Mouse (Mus musculus) granulocyte monocyte progenitor cell, adult 5-6 weeks (primary cell): ENCODE results near the gene Fam122b. TPM values are rescaled to one million over a fixed set of nuclear protein-coding genes. Genes with fewer than 3 reads are reported as not detected.

Experiments used
- ATAC-seq: replicated peaks from 2 replicates; pipeline ENCODE4 v1.8.0; 2016; ENCODE audit warnings: mild to moderate bottlenecking, moderate TSS enrichment, inconsistent platforms; ENCODE audit not compliant: poor library complexity, severe bottlenecking
- total RNA-seq, 2 experiments: library from RNA; stranded (forward) in 1 of 2; stranded (reverse) in 1 of 2; fragments of 200-712, 200-1000 nt in 1 of 2; fragments of >200 nt in 1 of 2; fragmentation: Nextera tagmentation in 1 of 2; gene quantifications; 2 replicates each; pipeline ENCODE4 v1.2.3; 2014 to 2017

Gene Fam122b
- total RNA-seq, 2 experiments from 2014 or later: 9.1 to 19.6 TPM

DNA sequence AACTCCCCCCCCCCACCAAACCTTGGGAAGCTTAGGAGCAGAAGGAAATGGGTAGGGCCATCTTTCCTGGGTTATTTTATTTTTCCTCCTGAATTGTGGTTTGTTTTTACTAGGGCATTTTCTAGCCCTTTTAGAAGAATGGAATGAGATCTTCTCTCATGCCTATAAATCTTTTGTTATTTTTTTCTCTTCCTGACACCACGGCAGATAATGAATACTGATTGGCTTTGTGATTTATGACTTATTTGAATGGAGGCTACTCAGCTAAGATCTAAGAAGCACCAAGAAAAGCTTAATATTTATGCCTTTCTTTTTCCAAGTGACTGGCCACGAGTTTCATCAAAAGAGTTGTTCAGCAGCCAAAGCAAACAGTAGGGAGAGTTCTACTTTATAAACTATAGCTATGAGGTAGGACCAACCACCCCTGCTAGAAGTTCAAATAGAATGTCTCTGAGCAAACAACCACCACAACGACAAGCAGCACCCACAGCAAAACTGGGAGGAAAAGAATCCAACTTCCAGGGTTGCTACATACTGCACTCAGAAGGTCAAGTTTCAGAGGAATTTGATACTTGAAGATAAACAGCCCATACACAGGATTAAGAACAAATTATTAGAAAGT is 64.8 kb downstream of the Fam122b start:
- ATAC-seq: no peak

DNA sequence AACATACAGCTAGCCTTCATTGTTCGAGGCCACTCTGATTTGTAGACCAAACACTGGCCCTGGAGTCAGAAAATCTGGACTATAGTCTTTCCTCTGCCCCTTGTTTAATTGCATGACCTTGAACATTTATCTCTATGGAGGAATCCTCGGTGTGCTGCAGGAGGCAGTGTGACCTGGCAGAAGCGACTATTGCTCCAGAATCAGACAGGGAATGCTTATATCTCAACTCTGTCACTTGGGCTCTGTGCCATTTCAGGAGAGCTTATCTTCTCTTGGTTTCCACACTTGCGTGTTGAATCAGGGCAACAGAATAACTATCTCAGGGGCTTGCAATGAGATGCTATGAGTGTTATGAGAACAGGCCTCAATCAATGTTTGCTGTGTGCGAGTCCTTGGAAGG is 68.0 kb downstream of the Fam122b start:
- ATAC-seq: no peak

DNA sequence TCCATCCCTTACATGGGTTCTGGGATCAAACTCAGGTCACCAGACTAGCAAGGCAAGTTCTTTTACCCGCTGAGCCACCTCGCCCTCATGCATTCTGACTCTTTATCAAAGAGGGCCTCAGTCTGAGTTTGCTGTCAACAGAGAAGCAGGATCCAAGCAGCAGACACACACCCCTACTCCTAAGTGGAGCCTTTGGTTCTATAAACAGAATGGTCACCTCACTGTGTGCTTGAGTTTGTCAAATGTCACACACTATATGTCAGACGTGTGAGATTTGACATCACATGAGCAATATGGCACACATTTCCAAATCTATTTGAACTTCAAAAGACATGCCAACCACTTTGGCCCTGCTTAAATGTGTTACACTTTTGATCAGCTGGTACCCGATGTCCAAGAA is 71.9 kb downstream of the Fam122b start:
- ATAC-seq: no peak

DNA sequence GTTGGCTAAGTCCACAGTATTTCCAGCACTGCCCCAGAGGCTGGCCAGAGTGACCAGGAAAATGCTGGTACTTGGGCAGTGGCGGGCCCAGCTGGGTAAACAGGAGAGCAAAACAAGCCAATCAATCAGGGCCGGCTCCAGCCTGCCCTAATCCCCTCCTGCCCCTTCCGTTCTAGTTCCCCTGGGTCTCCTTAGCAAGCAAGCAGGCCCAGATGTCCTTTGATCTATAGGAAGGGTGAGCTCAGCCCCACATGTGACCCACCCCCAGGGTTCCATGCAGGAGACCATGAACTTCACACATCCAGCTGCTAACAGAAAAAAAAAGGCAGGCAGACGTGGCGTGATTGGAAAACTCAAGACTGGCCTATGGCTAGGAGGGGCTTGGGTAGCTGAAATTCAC is 73.2 kb downstream of the Fam122b start:
- ATAC-seq: no peak

Other genes starting within 250 kb of the Fam122b start
- not detected in 2 replicates for gene Plac1, start 29.7 kb downstream of the Fam122b start, total RNA-seq (2014; fragmentation: Nextera tagmentation)
- gene Plac1, start 29.7 kb downstream of the Fam122b start, total RNA-seq (2017): not detected in 2 replicates
- gene Fam122c, start 3.6 kb upstream of the Fam122b start, total RNA-seq (2014; fragmentation: Nextera tagmentation): not detected in 2 replicates
- gene Fam122c, start 3.6 kb upstream of the Fam122b start, total RNA-seq (2017): not detected in 2 replicates
- gene Mospd1, start 100.7 kb upstream of the Fam122b start, total RNA-seq (2014; fragmentation: Nextera tagmentation): 17.1 and 26.1 TPM in 2 replicates
- 24.8 and 27.5 TPM in 2 replicates for gene Mospd1, start 100.7 kb upstream of the Fam122b start, total RNA-seq (2017)
- gene Etd, start 165.1 kb upstream of the Fam122b start, total RNA-seq (2014; fragmentation: Nextera tagmentation): not detected in 2 replicates
- not detected in 2 replicates for gene Etd, start 165.1 kb upstream of the Fam122b start, total RNA-seq (2017)